Mouse (Mus musculus): ENCODE measurements around the gene Haghl.

GRCm38 (mm10) chr17:25735246-25735645 is 50.2 kb downstream of the Haghl start:
- no peak for TF ChIP-seq CTCF (IDR thresholded peaks at IDR 0.05; ENCODE audit: control insufficient read depth, insufficient read depth, low read length)
- no peak for TF ChIP-seq POLR2A (IDR thresholded peaks at IDR 0.05; ENCODE audit: borderline replicate concordance, control insufficient read depth, low read depth, low read length)

Data from bone marrow, adult 2 months (tissue).